Mouse (Mus musculus): ENCODE measurements around the gene 1810009A15Rik.
A peak's percentile ranks its signal among the peaks of the same experiment; 100 is the strongest.
"Not testable (repeated sequence)": the region's sequence is repeated elsewhere in the genome, so short reads cannot be mapped to it uniquely, and the experiment has no call there.

1810009A15Rik gene

GRCm38 (mm10) chr19:8875031-8875430 lies 13.6 kb upstream of the 1810009A15Rik start:
- DNase-seq (ENCODE audit: low read depth, low spot score) = no peak

- DNase-seq (ENCODE audit: low read depth, low spot score) = peak; percentile 94
Observed at GRCm38 (mm10) chr19:8880311-8881033, 8.2 kb upstream of the 1810009A15Rik start, which contains the start of gene Uqcc3. Uqcc3 (minus strand) TSS chr19:8880923.

DNA sequence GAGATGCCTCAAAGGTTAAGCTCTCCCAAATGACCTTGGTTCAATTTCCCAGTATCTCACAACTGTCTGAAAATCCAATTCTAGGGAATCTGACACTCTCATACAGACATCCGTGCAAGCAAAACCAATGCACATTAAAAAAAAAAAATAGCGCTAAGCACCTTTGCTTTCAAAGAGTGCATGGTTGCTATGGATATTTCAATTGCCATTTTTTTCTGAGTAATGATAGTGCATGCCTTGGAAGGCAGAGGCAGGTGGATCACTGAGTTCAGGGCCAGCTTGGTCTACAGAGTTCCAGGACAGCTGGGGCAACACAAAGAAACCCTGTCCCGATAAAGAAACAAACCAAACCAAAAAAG lies 7.6 kb upstream of the 1810009A15Rik start:
- DNase-seq (ENCODE audit: low read depth, low spot score) = no peak

DNA sequence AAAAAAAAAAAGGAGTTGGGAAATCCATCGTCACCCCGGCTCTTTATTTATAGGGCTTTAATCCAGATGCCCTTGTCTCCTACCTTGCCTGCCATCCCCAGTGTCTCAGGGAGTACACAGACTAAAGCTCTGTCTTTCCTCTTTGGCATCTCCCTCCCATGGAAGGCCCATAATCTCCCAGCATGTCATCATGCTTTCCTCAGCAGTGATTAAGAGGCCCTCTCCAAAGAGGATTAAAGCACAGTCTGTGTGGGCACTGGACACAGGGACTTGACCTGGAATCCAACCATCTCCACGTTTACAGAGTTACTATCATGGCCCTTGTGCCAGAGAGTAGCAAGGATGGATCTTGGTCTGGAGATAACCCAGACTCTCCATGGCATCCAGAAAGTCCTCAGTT lies 5.0 kb upstream of the 1810009A15Rik start, which contains the start of the genes Lbhd1 and Gm49403:
Gene Lbhd1, plus strand, starts transcription at position 117 of the 400 bp plus-strand sequence.
Gene Gm49403, plus strand, starts transcription at position 315 of the 400 bp plus-strand sequence.
- DNase-seq (ENCODE audit: low read depth, low spot score) = no peak

GRCm38 (mm10) chr19:8886916-8887584 lies 1.6 kb upstream of the 1810009A15Rik start:
- peak; percentile 63 for DNase-seq (ENCODE audit: low read depth, low spot score)

- peak; percentile 67 for DNase-seq (ENCODE audit: low read depth, low spot score)
Observed at GRCm38 (mm10) chr19:8887585-8888463, 829 bp upstream of the 1810009A15Rik start.

GRCm38 (mm10) chr19:8892829-8893766 lies 4.4 kb downstream of the 1810009A15Rik start, which contains the start of gene Ints5:
Ints5 (plus strand) TSS chr19:8893005.
- DNase-seq (ENCODE audit: low read depth, low spot score) = peak; percentile 94

- no peak for DNase-seq (ENCODE audit: low read depth, low spot score)
Observed at GRCm38 (mm10) chr19:8895397-8895960, 6.8 kb downstream of the 1810009A15Rik start.

GRCm38 (mm10) chr19:8896231-8896630 lies 7.6 kb downstream of the 1810009A15Rik start:
- not testable (repeated sequence) for DNase-seq (ENCODE audit: low read depth, low spot score)

DNA sequence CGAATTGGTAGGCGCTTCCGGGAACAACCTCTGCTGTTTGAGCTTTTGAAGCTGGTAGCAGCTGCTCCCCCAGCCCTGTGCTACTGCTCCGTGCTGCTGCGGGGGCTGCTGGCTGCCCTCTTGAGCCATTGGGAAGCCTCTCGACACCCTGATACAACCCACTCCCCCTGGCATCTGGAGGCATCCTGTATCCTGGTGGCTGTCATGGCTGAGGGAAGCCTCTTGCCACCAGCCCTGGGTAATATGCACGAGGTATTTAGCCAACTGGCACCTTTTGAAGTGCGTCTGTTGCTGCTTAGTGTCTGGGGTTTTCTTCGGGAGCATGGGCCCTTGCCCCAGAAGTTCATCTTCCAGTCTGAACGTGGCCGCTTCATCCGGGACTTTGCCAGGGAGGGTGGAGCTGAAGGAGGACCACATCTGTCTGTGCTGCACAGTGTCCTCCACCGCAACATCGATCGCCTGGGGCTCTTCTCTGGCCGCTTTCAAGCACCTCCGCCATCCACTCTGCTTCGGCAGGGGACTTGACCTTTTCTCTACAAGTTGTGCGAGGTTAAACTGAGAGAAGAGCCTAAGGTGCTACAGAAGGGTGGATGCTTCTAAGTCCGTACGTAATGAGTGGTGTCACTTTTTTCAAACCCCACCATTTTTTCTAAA lies 8.7 kb downstream of the 1810009A15Rik start:
- peak; percentile 82 for DNase-seq (ENCODE audit: low read depth, low spot score)

GRCm38 (mm10) chr19:8897865-8898495 lies 9.3 kb downstream of the 1810009A15Rik start, which contains the start of gene Ganab:
Ganab (plus strand) TSS chr19:8898071.
- DNase-seq (ENCODE audit: low read depth, low spot score) = peak; percentile 98

GRCm38 (mm10) chr19:8898576-8898975 lies 9.9 kb downstream of the 1810009A15Rik start:
- no peak for DNase-seq (ENCODE audit: low read depth, low spot score)

GRCm38 (mm10) chr19:8899079-8899478 lies 10.4 kb downstream of the 1810009A15Rik start:
- DNase-seq (ENCODE audit: low read depth, low spot score) = no peak

DNA sequence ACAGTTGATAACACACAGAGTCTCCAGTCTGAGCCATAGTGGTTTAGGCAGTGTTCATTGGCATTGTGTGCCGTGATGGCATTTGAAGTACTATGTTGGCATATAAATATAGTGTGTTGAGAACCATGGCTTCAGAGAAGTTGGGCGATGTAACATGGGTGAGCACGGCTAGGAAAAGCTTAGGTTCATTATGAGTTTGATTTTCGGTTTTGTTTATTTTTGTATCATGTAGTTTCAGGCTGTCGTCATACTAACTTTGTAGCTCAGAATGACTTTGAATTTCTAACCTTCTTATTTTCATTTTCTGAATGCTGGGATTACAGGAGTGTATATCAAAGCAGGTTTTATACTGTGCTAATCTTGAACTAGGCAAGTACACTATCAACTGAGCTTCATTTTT lies 14.8 kb downstream of the 1810009A15Rik start:
- DNase-seq (ENCODE audit: low read depth, low spot score) = no peak

GRCm38 (mm10) chr19:8908531-8908930 lies 19.9 kb downstream of the 1810009A15Rik start:
- no peak for DNase-seq (ENCODE audit: low read depth, low spot score)

DNA sequence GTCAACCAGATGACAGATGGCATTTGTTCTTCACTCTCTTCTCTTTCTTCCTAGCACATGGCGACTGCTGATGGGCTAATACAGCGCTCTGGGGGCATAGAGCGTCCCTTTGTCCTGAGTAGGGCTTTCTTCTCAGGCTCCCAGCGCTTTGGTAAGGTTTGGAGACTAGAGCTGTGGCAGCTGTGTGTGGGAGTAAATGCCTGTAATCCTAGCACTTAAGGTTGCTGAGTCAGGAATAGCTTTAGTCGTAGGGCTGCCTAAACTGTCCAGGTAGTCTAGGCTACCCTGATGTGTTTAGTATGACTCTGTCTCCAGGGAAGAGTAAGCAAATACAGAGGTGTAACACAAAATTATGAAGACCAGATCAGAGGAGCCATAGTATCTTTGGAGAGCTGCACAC lies 23.2 kb downstream of the 1810009A15Rik start:
- DNase-seq (ENCODE audit: low read depth, low spot score) = no peak

DNA sequence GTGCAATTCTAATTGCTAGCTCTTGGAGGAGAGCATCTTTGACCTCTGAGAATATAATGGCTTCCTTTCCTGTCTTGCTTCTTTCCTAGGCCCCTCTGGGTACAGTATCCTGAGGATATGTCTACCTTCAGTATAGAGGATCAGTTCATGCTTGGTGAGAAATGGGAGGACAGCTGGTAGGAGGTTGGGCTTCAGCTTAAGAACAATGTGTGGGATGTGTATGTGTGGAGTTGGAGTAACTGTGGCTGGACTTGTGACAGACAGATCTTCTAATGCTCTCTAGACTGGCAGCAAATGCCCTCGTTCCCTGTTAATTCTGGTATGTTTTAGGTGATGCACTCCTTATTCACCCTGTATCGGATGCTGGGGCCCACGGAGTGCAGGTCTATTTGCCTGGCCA lies 25.6 kb downstream of the 1810009A15Rik start:
- DNase-seq (ENCODE audit: low read depth, low spot score) = no peak

- no peak for DNase-seq (ENCODE audit: low read depth, low spot score)
Observed at GRCm38 (mm10) chr19:8919000-8919399, 30.3 kb downstream of the 1810009A15Rik start.

DNA sequence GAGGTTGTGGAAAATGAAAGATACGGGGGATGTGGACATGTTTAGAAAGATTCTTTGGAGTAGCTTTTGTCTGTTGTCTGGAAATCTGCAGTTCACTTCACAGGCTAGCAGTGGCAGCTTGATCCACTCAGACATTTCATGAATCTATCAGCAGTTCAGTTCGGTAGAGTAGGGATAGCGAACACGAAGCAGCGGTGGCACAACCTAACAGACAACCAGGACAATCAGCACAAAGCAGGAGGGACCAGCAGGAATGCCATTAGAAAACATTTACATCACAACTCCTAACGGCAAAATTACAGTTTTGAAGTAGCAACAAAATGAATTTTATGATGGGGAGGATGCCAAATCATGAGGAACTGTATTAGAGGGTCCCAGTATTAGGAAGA lies 31.0 kb downstream of the 1810009A15Rik start:
- DNase-seq (ENCODE audit: low read depth, low spot score) = no peak
